In the genomic region with DNA sequence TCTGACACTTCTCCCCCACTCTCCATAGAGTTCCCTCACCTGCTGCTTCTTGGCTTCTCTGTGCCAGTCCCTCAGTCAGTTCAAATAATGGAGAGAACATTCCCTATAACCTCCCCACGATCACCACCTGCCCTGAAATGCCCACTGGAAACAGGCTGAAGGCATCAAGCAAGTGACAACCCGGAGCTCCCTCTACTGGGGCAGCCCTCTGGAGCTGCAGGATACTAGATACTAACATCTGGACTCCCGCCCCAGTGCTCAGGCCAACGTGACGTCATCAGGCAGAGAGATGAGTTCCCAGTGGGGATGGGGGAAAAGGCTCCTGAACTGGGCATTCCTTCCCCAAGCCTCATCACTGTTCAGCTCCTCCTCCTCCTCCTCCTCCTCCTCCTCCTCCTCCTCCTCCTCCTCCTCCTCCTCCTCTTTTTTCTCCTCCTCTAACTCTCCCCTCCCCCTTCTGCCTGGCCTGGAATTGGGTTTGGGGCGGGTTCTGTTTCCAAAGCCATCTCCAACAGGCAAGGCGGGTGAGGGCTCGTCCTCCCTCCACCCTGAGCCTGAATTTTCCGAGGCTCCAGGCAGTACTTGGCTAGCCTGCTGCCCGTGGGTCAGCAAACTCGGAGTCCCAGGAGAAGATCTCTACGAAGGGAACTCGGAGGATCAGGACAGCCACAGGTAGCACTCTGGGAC, we compare ENCODE assay signal across 8 mouse cellular contexts. TPM values are rescaled to one million over a fixed set of nuclear protein-coding genes. Genes with fewer than 3 reads are reported as not detected.
DNase-seq lines count a peak whose midpoint lies in the region; ATAC-seq and TF ChIP-seq lines count a peak whose summit lies in the region.

A gene (plus strand): TSS at position 508 of the 687 bp plus-strand sequence.

- no peak for TF ChIP-seq POLR2A in cortical plate, adult 2 months (IDR thresholded peaks at IDR 0.05; ENCODE audit: extremely low read depth, insufficient read depth, low read length)
- TF ChIP-seq POLR2A in small intestine, adult 2 months (IDR thresholded peaks at IDR 0.05; ENCODE audit: low read depth, low read length), result no peak

- peak within 1 kb of the TSS; percentile 22; the same call in 1 of the 2 replicates for H3K27ac ChIP-seq in limb, embryonic 13.5 days
- H3K27ac ChIP-seq in limb, embryonic 10.5 days, result no peak within 1 kb of the TSS; the same call in 1 of the 2 replicates
- H3K27ac ChIP-seq in cortical plate, adult 2 months (ENCODE audit: insufficient read depth, low read length), result no peak within 1 kb of the TSS
- peak within 1 kb of the TSS; percentile 89 for H3K27ac ChIP-seq in small intestine, adult 2 months (ENCODE audit: insufficient read depth, low read depth, low read length)

- no peak for DNase-seq in limb, embryonic 10.5 days (ENCODE audit: low spot score)
- peak; percentile 81 for DNase-seq in heart, postnatal 25 days (ENCODE audit: low spot score)
- no peak for DNase-seq in right cerebral cortex, postnatal 36 days (ENCODE audit: low spot score in 2 of 2)

- 0 out of 2 replicates have a peak, but pooled peaks have one; percentile 5 for TF ChIP-seq CTCF in cortical plate, adult 2 months (IDR thresholded peaks at IDR 0.05; ENCODE audit: extremely low read depth, insufficient read depth, low read length)
- TF ChIP-seq CTCF in small intestine, adult 2 months (IDR thresholded peaks at IDR 0.05; ENCODE audit: extremely low read depth, insufficient read length, insufficient replicate concordance, low read depth, low read length), result no peak

- no peaks in the 10 kb centered on the region for H3K27me3 ChIP-seq in limb, embryonic 13.5 days
- H3K27me3 ChIP-seq in limb, embryonic 10.5 days (ENCODE audit: low read depth, poor library complexity, severe bottlenecking), result 0 out of 2 replicates have a peak, but pooled peaks cover 4% of the 10 kb centered on the region
- no peaks in the 10 kb centered on the region for H3K27me3 ChIP-seq in small intestine, adult 2 months (ENCODE audit: control insufficient read depth, insufficient read depth, low read length)

- intact Hi-C loops in heart, postnatal 25 days (cut with DNase I), result no loop called here

- peaks cover 34% of the 10 kb centered on the region for H3K4me1 ChIP-seq in limb, embryonic 13.5 days
- H3K4me1 ChIP-seq in limb, embryonic 10.5 days, result peaks cover 38% of the 10 kb centered on the region
- peaks cover 4% of the 10 kb centered on the region; the same call in 1 of the 2 replicates for H3K4me1 ChIP-seq in cortical plate, adult 2 months (ENCODE audit: control insufficient read depth, insufficient read depth, low read length)
- H3K4me1 ChIP-seq in small intestine, adult 2 months (ENCODE audit: control insufficient read depth, insufficient read depth, insufficient read length, low read length), result peaks cover 3% of the 10 kb centered on the region; the same call in 1 of the 2 replicates

- ATAC-seq in limb, embryonic 13.5 days (ENCODE audit: low FRiP score, low read depth), result no peak
- ATAC-seq in inflammation-experienced regulatory T-cells, adult 6 months, result no peak
- ATAC-seq in granulocyte monocyte progenitor cell, adult 5-6 weeks (replicated peaks; ENCODE audit: poor library complexity, severe bottlenecking), result no peak

- no peaks in the 10 kb centered on the region for H3K36me3 ChIP-seq in limb, embryonic 13.5 days
- no peaks in the 10 kb centered on the region for H3K36me3 ChIP-seq in limb, embryonic 10.5 days
- H3K36me3 ChIP-seq in small intestine, adult 2 months (ENCODE audit: control insufficient read depth, insufficient read depth, low read length), result no peaks in the 10 kb centered on the region

- H3K9me3 ChIP-seq in limb, embryonic 13.5 days, result no peaks in the 10 kb centered on the region
- no peaks in the 10 kb centered on the region for H3K9me3 ChIP-seq in limb, embryonic 10.5 days (replicated peaks)

- WGBS in limb, embryonic 13.5 days, result 35% methylated on average over 12 of the region's 13 CpGs
- WGBS in limb, embryonic 10.5 days, result 37% methylated on average over 13 of the region's 13 CpGs
- 52% methylated on average over 13 of the region's 13 CpGs for WGBS in small intestine, adult 2 months

- H3K9ac ChIP-seq in limb, embryonic 13.5 days, result no peak within 1 kb of the TSS

- no peak within 1 kb of the TSS for H3K4me3 ChIP-seq in limb, embryonic 13.5 days
- no peak within 1 kb of the TSS for H3K4me3 ChIP-seq in limb, embryonic 10.5 days
- H3K4me3 ChIP-seq in cortical plate, adult 2 months (ENCODE audit: insufficient read depth, low read length), result no peak within 1 kb of the TSS
- H3K4me3 ChIP-seq in small intestine, adult 2 months (ENCODE audit: low read depth, low read length), result peak within 1 kb of the TSS; percentile 53

- 0 out of 2 replicates have a peak within 1 kb of the TSS, but pooled peaks have one; percentile 2 for H3K4me2 ChIP-seq in limb, embryonic 13.5 days (replicated peaks)

RNA-seq across cellular contexts. Expression of the gene that starts here (rescaled TPM):
- polyA plus RNA-seq in limb, embryonic 13.5 days (2015; fragmentation: Nextera tagmentation; extraction: Ambion mirVana), result 1.3 and 1.4 TPM in 2 replicates
- 0.09 TPM in 1 of 2 replicates, not detected in the other for polyA plus RNA-seq in limb, embryonic 10.5 days (2016; fragmentation: Nextera tagmentation; extraction: Ambion mirVana)
- 1.6 and 2.1 TPM in 2 replicates for polyA plus RNA-seq in cortical plate, adult 2 months (2012; rRNA removed)
- 1 to 10 TPM; 4.3 to 5.5 TPM for total RNA-seq in heart, postnatal 25 days (2021)
- 12.0 and 17.6 TPM in 2 replicates for polyA plus RNA-seq in small intestine, adult 2 months (2012; rRNA removed)
- polyA plus RNA-seq in inflammation-experienced regulatory T-cells, adult 6 months (2017; shearing (Covaris generic)), result not detected
- total RNA-seq in granulocyte monocyte progenitor cell, adult 5-6 weeks (2014; fragmentation: Nextera tagmentation), result not detected in 2 replicates
- not detected in 2 replicates for total RNA-seq in granulocyte monocyte progenitor cell, adult 5-6 weeks (2017)

Comparison
In these comparisons a context has a peak if more than half of its experiments do, and no peak if none do; other contexts are left out.
1. RNA of the gene that starts here (total RNA-seq): 4.3 to 5.5 TPM in heart, postnatal 25 days; not detected in granulocyte monocyte progenitor cell, adult 5-6 weeks; every median in the first group is over 4 times any median in the second.
2. H3K27ac ChIP-seq: peak in limb, embryonic 13.5 days (single experiment) and small intestine, adult 2 months (single experiment); none in limb, embryonic 10.5 days (single experiment) and cortical plate, adult 2 months (single experiment).